ENCODE assay signal across 10 mouse cellular contexts in genomic region chr16:90885781-90886565, GRCm38 (mm10). TPM values are rescaled to one million over a fixed set of nuclear protein-coding genes. Genes with fewer than 3 reads are reported as not detected.
A peak's percentile ranks its signal among the peaks of the same experiment; 100 is the strongest.
DNase-seq lines count a peak whose midpoint lies in the region; ATAC-seq and TF ChIP-seq lines count a peak whose summit lies in the region.
"Had no signal": no experiment of that assay in that cellular context is flagged by ENCODE, and none has a peak within 500 bp of the region (broad histone marks: within the 10 kb centered on the region; RNA-seq: fewer than 3 reads in every experiment).

No protein-coding gene starts in this region.

- H3K27me3 ChIP-seq in heart, adult 2 months (ENCODE audit: control insufficient read depth, insufficient read depth, low read length) = no peaks in the 10 kb centered on the region
- H3K27me3 ChIP-seq in lung, postnatal 0 days (replicated peaks; ENCODE audit: insufficient read depth, low read length) = no peaks in the 10 kb centered on the region
- H3K27me3 ChIP-seq in liver, embryonic 12.5 days (replicated peaks) = peaks cover 5% of the 10 kb centered on the region; the same call in 1 of the 2 replicates
- H3K27me3 ChIP-seq: neural tube, embryonic 13.5 days; Patski had no signal

- no peak overlapping the region for H3K9ac ChIP-seq in heart, adult 2 months (ENCODE audit: low read depth, low read length)
- H3K9ac ChIP-seq in lung, postnatal 0 days (replicated peaks; ENCODE audit: low read depth) = no peak overlapping the region
- no peak overlapping the region for H3K9ac ChIP-seq in liver, embryonic 12.5 days
- H3K9ac ChIP-seq: neural tube, embryonic 13.5 days had no signal

- intact Hi-C loops in gastrocnemius, adult 2 months (cut with DNase I) = no loop called here
- intact Hi-C loops in gastrocnemius, postnatal 14 days (cut with DNase I; ENCODE audit: low total_unique reads) = no loop called here
- intact Hi-C loops in heart, adult 2 months (cut with DNase I) = no loop called here

- TF ChIP-seq EP300 in heart, adult 2 months (IDR thresholded peaks at IDR 0.05; ENCODE audit: insufficient read depth, low read depth, low read length) = peak; percentile 31; the same call in 1 of the 2 replicates
- TF ChIP-seq EP300 in lung, postnatal 0 days (IDR thresholded peaks at IDR 0.05) = no peak; the same call in none of the 2 replicates

- TF ChIP-seq CTCF in gastrocnemius, adult 2 months (IDR thresholded peaks at IDR 0.05) = no peak
- no peak for TF ChIP-seq CTCF in heart, adult 2 months (IDR thresholded peaks at IDR 0.05)
- no peak for TF ChIP-seq CTCF in lung, postnatal 0 days (IDR thresholded peaks at IDR 0.05)

- peak; percentile 87 for ATAC-seq in lung, postnatal 0 days
- ATAC-seq in liver, embryonic 12.5 days = no peak
- ATAC-seq in CD4-positive, CD25-positive, alpha-beta regulatory T cell, adult 4 months = no peak
- ATAC-seq: Patski had no signal

- DNase-seq in gastrocnemius, adult 2 months = peak; percentile 32
- no peak for DNase-seq in gastrocnemius, postnatal 14 days
- peak; percentile 55 for DNase-seq in MN1 (ENCODE audit: low spot score)
- peak in 1 of 2 experiments; percentile 61 for DNase-seq in heart, adult 2 months
- DNase-seq in lung, postnatal 0 days (ENCODE audit: low spot score) = peak; percentile 75
- DNase-seq in urinary bladder, postnatal 25 days (ENCODE audit: low spot score) = no peak

- no peaks in the 10 kb centered on the region for H3K36me3 ChIP-seq in heart, adult 2 months (ENCODE audit: control insufficient read depth, insufficient read depth, low read length)
- H3K36me3 ChIP-seq in lung, postnatal 0 days (ENCODE audit: insufficient read depth, low read length) = 0 out of 2 replicates have a peak, but pooled peaks cover 4% of the 10 kb centered on the region
- no peaks in the 10 kb centered on the region for H3K36me3 ChIP-seq in liver, embryonic 12.5 days
- H3K36me3 ChIP-seq: neural tube, embryonic 13.5 days had no signal

- no peaks in the 10 kb centered on the region for H3K9me3 ChIP-seq in lung, postnatal 0 days (ENCODE audit: low read length)
- H3K9me3 ChIP-seq in liver, embryonic 12.5 days (replicated peaks) = peaks cover 5% of the 10 kb centered on the region
- H3K9me3 ChIP-seq: neural tube, embryonic 13.5 days had no signal

- WGBS in heart, adult 2 months = 40% methylated on average over 9 of the region's 9 CpGs
- WGBS in lung, postnatal 0 days = 38% methylated on average over 9 of the region's 9 CpGs
- WGBS in liver, embryonic 12.5 days (ENCODE audit: insufficient replicate concordance) = 26% methylated on average over 9 of the region's 9 CpGs

- no peak overlapping the region for H3K4me2 ChIP-seq in lung, postnatal 0 days (replicated peaks; ENCODE audit: low read depth, low read length)
- no peak overlapping the region for H3K4me2 ChIP-seq in liver, embryonic 12.5 days
- H3K4me2 ChIP-seq: neural tube, embryonic 13.5 days had no signal

- peak overlapping the region; percentile 31; the same call in 1 of the 2 replicates for H3K27ac ChIP-seq in gastrocnemius, adult 2 months
- no peak overlapping the region for H3K27ac ChIP-seq in heart, adult 2 months
- peak overlapping the region; percentile 59 for H3K27ac ChIP-seq in lung, postnatal 0 days (ENCODE audit: low read length)
- H3K27ac ChIP-seq in liver, embryonic 12.5 days = no peak overlapping the region
- H3K27ac ChIP-seq: neural tube, embryonic 13.5 days had no signal

- TF ChIP-seq POLR2A in heart, adult 2 months (IDR thresholded peaks at IDR 0.05; ENCODE audit: insufficient read depth, low read depth, low read length) = no peak

- H3K4me1 ChIP-seq in heart, adult 2 months (ENCODE audit: control insufficient read depth, insufficient read depth, low read length) = peaks cover 6% of the 10 kb centered on the region
- H3K4me1 ChIP-seq in lung, postnatal 0 days (ENCODE audit: insufficient read depth, low read depth, low read length) = 0 out of 2 replicates have a peak, but pooled peaks cover 5% of the 10 kb centered on the region
- H3K4me1 ChIP-seq in liver, embryonic 12.5 days = no peaks in the 10 kb centered on the region; the same call in 1 of the 2 replicates

- no peaks in the 10 kb centered on the region for H3K79me2 ChIP-seq in heart, adult 2 months (replicated peaks; ENCODE audit: control insufficient read depth, insufficient read depth, low read length)

- no peak overlapping the region for H3K4me3 ChIP-seq in gastrocnemius, adult 2 months
- H3K4me3 ChIP-seq in heart, adult 2 months = no peak overlapping the region
- no peak overlapping the region for H3K4me3 ChIP-seq in lung, postnatal 0 days (ENCODE audit: low read depth, low read length)
- no peak overlapping the region for H3K4me3 ChIP-seq in liver, embryonic 12.5 days
- H3K4me3 ChIP-seq: neural tube, embryonic 13.5 days had no signal

RNA-seq across cellular contexts. Expression of gene Cfap298, which starts 48.9 kb away (rescaled TPM):
- 10 to 100 TPM; 33.1 to 33.8 TPM for total RNA-seq in gastrocnemius, adult 2 months (2021)
- total RNA-seq in gastrocnemius, postnatal 14 days (2021) = 10 to 100 TPM; 22.4 to 26.8 TPM
- 10 to 100 TPM; 24.2 to 27.5 TPM for total RNA-seq in heart, adult 2 months (2021)
- polyA plus RNA-seq in heart, adult 2 months (2012; rRNA removed) = 8.2 TPM in 2 replicates
- polyA plus RNA-seq in lung, postnatal 0 days (2015; fragmentation: Nextera tagmentation; extraction: Ambion mirVana) = 46.3 and 47.9 TPM in 2 replicates
- 41.4 and 44.0 TPM in 2 replicates for polyA plus RNA-seq in liver, embryonic 12.5 days (2016; fragmentation: Nextera tagmentation; extraction: Ambion mirVana)
- 10 to 100 TPM; 20.2 to 22.6 TPM for polyA plus RNA-seq in CD4-positive, CD25-positive, alpha-beta regulatory T cell, adult 4 months (2017; shearing (Covaris generic))

RNA-seq across cellular contexts. Expression of gene Eva1c, which starts 59.5 kb away (rescaled TPM):
- under 1 TPM; 0.10 to 0.56 TPM for total RNA-seq in gastrocnemius, adult 2 months (2021)
- total RNA-seq in gastrocnemius, postnatal 14 days (2021) = under 1 TPM; 0.27 to 0.43 TPM
- total RNA-seq in heart, adult 2 months (2021) = 1 to 10 TPM; 1.3 to 2.1 TPM
- 0.92 and 1.6 TPM in 2 replicates for polyA plus RNA-seq in heart, adult 2 months (2012; rRNA removed)
- 5.9 and 9.6 TPM in 2 replicates for polyA plus RNA-seq in lung, postnatal 0 days (2015; fragmentation: Nextera tagmentation; extraction: Ambion mirVana)
- polyA plus RNA-seq in liver, embryonic 12.5 days (2016; fragmentation: Nextera tagmentation; extraction: Ambion mirVana) = 0.11 and 0.30 TPM in 2 replicates
- polyA plus RNA-seq in CD4-positive, CD25-positive, alpha-beta regulatory T cell, adult 4 months (2017; shearing (Covaris generic)) = not detected

Comparison
In these comparisons a context has a peak if more than half of its experiments do, and no peak if none do; other contexts are left out.
1. DNase-seq: peak in gastrocnemius, adult 2 months (single experiment), MN1 (single experiment) and lung, postnatal 0 days (single experiment); none in gastrocnemius, postnatal 14 days (single experiment) and urinary bladder, postnatal 25 days (single experiment).
2. H3K27ac ChIP-seq: peak in gastrocnemius, adult 2 months (single experiment) and lung, postnatal 0 days (single experiment); none in heart, adult 2 months (single experiment) and liver, embryonic 12.5 days (single experiment).